Mouse (Mus musculus) heart, embryonic 16.5 days (tissue): ENCODE measurements around the gene Fpgs. TPM values are rescaled to one million over a fixed set of nuclear protein-coding genes. Genes with fewer than 3 reads are reported as not detected.
A peak's percentile ranks its signal among the peaks of the same experiment; 100 is the strongest.

ENCODE experiments used
- ATAC-seq: fragments of 200-750 bp; cut with Nextera tagmentation; replicated peaks from 2 replicates; pipeline ENCODE4 v1.8.0; 2017; ENCODE audit warnings: moderate number of reproducible peaks; ENCODE audit not compliant: insufficient read depth, low FRiP score; ENCODE audit errors: extremely low read depth
- H3K27ac ChIP-seq: fragments of 300-500 bp; sonication (generic); 2 replicates; pipeline ENCODE4 v1.5.1; 2014; ENCODE audit warnings: mild to moderate bottlenecking, low read length, control low read depth, moderate library complexity
- H3K27me3 ChIP-seq: fragments of 300-500 bp; sonication (generic); 2 replicates; pipeline ENCODE4 v1.6.1; 2014; ENCODE audit warnings: low read length, mixed read lengths; ENCODE audit not compliant: control insufficient read depth, insufficient read depth
- H3K36me3 ChIP-seq: fragments of 300-500 bp; sonication (generic); 2 replicates; pipeline ENCODE4 v1.6.1; 2014; ENCODE audit not compliant: control insufficient read depth, insufficient read depth
- H3K4me1 ChIP-seq: fragments of 300-500 bp; sonication (generic); 2 replicates; pipeline ENCODE4 v1.6.1; 2014; ENCODE audit warnings: low read length, mixed read lengths; ENCODE audit not compliant: control insufficient read depth, insufficient read depth
- H3K4me2 ChIP-seq: fragments of 300-500 bp; sonication (generic); 2 replicates; pipeline ENCODE4 v1.6.1; 2014; ENCODE audit warnings: low read depth, mild to moderate bottlenecking, control low read depth, low read length
- H3K4me3 ChIP-seq: fragments of 300-500 bp; sonication (generic); 2 replicates; pipeline ENCODE4 v1.5.1; 2014; ENCODE audit warnings: mild to moderate bottlenecking, control low read depth, low read length
- H3K9ac ChIP-seq: fragments of 300-500 bp; sonication (generic); 2 replicates; pipeline ENCODE4 v1.6.1; 2014; ENCODE audit warnings: low read length, control low read depth
- H3K9me3 ChIP-seq: fragments of 300-500 bp; sonication (generic); replicated peaks from 2 replicates; pipeline ENCODE4 v1.6.1; 2016; ENCODE audit warnings: low read length; ENCODE audit not compliant: control insufficient read depth
- WGBS: fragments of 180-500 bp; shearing (Covaris S2); extraction: QIAGEN DNeasy Blood & Tissue Kit; methylation state at CpG from one replicate; pipeline ENCODE4 v1.1.7; 2014; 5-methylcytosine and 5-hydroxymethylcytosine counted together
- polyA plus RNA-seq: library from polyadenylated mRNA; unstranded; fragments of >200 nt; fragmentation: Nextera tagmentation; extraction: Ambion mirVana; gene quantifications from 2 replicates; pipeline ENCODE4 v1.2.1, GENCODE M21; 2015

The Fpgs gene
- polyA plus RNA-seq, 1 experiment from 2014 or later = 16.9 TPM

- Histone ChIP-seq H3K9me3 (no peaks in the 10 kb centered on the region), H3K9ac (no peak overlapping the region), H3K4me3 (no peak overlapping the region), H3K27ac (no peak overlapping the region), H3K36me3 (peaks cover 28% of the 10 kb centered on the region), H3K27me3 (no peaks in the 10 kb centered on the region), H3K4me1 (peaks cover 10% of the 10 kb centered on the region), H3K4me2 (no peak overlapping the region)
- 91% methylated on average over 10 of the region's 10 CpGs for WGBS
- ATAC-seq = no peak
Measured at GRCm38 (mm10) chr2:32683701-32684100, 20.2 kb downstream of the Fpgs start.

GRCm38 (mm10) chr2:32682721-32683417 is 21.1 kb downstream of the Fpgs start:
- Histone ChIP-seq H3K27me3 (no peaks in the 10 kb centered on the region), H3K27ac (no peak overlapping the region), H3K4me1 (peaks cover 10% of the 10 kb centered on the region), H3K9ac (no peak overlapping the region), H3K4me2 (no peak overlapping the region), H3K9me3 (no peaks in the 10 kb centered on the region), H3K4me3 (no peak overlapping the region), H3K36me3 (peaks cover 28% of the 10 kb centered on the region)
- ATAC-seq = no peak
- WGBS = 75% methylated on average over 14 of the region's 14 CpGs

GRCm38 (mm10) chr2:32681754-32682153 is 22.2 kb downstream of the Fpgs start:
- 64% methylated on average over 6 of the region's 6 CpGs for WGBS

GRCm38 (mm10) chr2:32680961-32681650 is 22.8 kb downstream of the Fpgs start:
- no peak for ATAC-seq
- no peak overlapping the region for H3K27ac ChIP-seq

More at GRCm38 (mm10) chr2:32681754-32682153, 22.2 kb downstream of the Fpgs start:
- Histone ChIP-seq H3K9me3 (peaks cover 2% of the 10 kb centered on the region; the same call in 1 of the 2 replicates), H3K9ac (no peak overlapping the region), H3K4me3 (no peak overlapping the region), H3K27ac (no peak overlapping the region), H3K36me3 (peaks cover 32% of the 10 kb centered on the region), H3K4me1 (peaks cover 10% of the 10 kb centered on the region), H3K27me3 (no peaks in the 10 kb centered on the region), H3K4me2 (no peak overlapping the region)
- ATAC-seq = no peak

GRCm38 (mm10) chr2:32680051-32680451 is 23.9 kb downstream of the Fpgs start:
- H3K4me3 ChIP-seq = no peak overlapping the region
- peaks cover 10% of the 10 kb centered on the region for H3K4me1 ChIP-seq
- H3K4me2 ChIP-seq = no peak overlapping the region
- H3K9me3 ChIP-seq = peaks cover 2% of the 10 kb centered on the region; the same call in 1 of the 2 replicates
- no peaks in the 10 kb centered on the region for H3K27me3 ChIP-seq
- H3K27ac ChIP-seq = peak overlapping the region; percentile 45; the same call in 1 of the 2 replicates
- 31% methylated on average over 7 of the region's 7 CpGs for WGBS
- ATAC-seq = peak; percentile 43; the same call in 1 of the 2 replicates
- peaks cover 40% of the 10 kb centered on the region for H3K36me3 ChIP-seq
- peak overlapping the region; percentile 43; the same call in 1 of the 2 replicates for H3K9ac ChIP-seq

More at GRCm38 (mm10) chr2:32680961-32681650, 22.8 kb downstream of the Fpgs start:
- Histone ChIP-seq H3K4me2 (no peak overlapping the region), H3K27me3 (no peaks in the 10 kb centered on the region), H3K4me3 (no peak overlapping the region), H3K36me3 (peaks cover 31% of the 10 kb centered on the region), H3K9me3 (peaks cover 2% of the 10 kb centered on the region; the same call in 1 of the 2 replicates), H3K9ac (no peak overlapping the region), H3K4me1 (peaks cover 10% of the 10 kb centered on the region)
- WGBS = 84% methylated on average over 19 of the region's 19 CpGs

GRCm38 (mm10) chr2:32677683-32678082 is 26.3 kb downstream of the Fpgs start:
- H3K4me1 ChIP-seq = peaks cover 12% of the 10 kb centered on the region
- no peak for ATAC-seq
- no peak overlapping the region for H3K4me3 ChIP-seq
- no peak overlapping the region for H3K9ac ChIP-seq
- WGBS = 86% methylated on average over 7 of the region's 7 CpGs
- H3K9me3 ChIP-seq = peaks cover 2% of the 10 kb centered on the region; the same call in 1 of the 2 replicates
- H3K27me3 ChIP-seq = no peaks in the 10 kb centered on the region
- H3K4me2 ChIP-seq = no peak overlapping the region
- no peak overlapping the region for H3K27ac ChIP-seq
- peaks cover 38% of the 10 kb centered on the region for H3K36me3 ChIP-seq

GRCm38 (mm10) chr2:32676821-32677220 is 27.1 kb downstream of the Fpgs start:
- H3K27me3 ChIP-seq = no peaks in the 10 kb centered on the region
- H3K9me3 ChIP-seq = peaks cover 2% of the 10 kb centered on the region; the same call in 1 of the 2 replicates
- no peak overlapping the region for H3K4me3 ChIP-seq
- no peak overlapping the region for H3K9ac ChIP-seq
- no peak overlapping the region for H3K4me2 ChIP-seq
- no peak overlapping the region for H3K27ac ChIP-seq
- H3K4me1 ChIP-seq = peaks cover 12% of the 10 kb centered on the region
- WGBS = 94% methylated on average over 3 of the region's 3 CpGs
- H3K36me3 ChIP-seq = peaks cover 42% of the 10 kb centered on the region
- no peak for ATAC-seq

GRCm38 (mm10) chr2:32673176-32673917 is 30.6 kb downstream of the Fpgs start:
- 70% methylated on average over 16 of the region's 16 CpGs for WGBS
- Histone ChIP-seq H3K4me2 (no peak overlapping the region), H3K9ac (no peak overlapping the region), H3K4me1 (0 out of 2 replicates have a peak, but pooled peaks cover 2% of the 10 kb centered on the region), H3K36me3 (peaks cover 44% of the 10 kb centered on the region), H3K9me3 (peaks cover 2% of the 10 kb centered on the region; the same call in 1 of the 2 replicates), H3K4me3 (no peak overlapping the region), H3K27ac (no peak overlapping the region), H3K27me3 (no peaks in the 10 kb centered on the region)
- ATAC-seq = no peak
